Mouse (Mus musculus): ENCODE results near the gene Vmn1r55.

GRCm38 (mm10) chr7:5089853-5090252 lies 59.6 kb downstream of the Vmn1r55 start:
- TF ChIP-seq MYC (IDR thresholded peaks at IDR 0.05; ENCODE audit: low read depth, low read length) (no peak), GABPA (IDR thresholded peaks at IDR 0.05; ENCODE audit: low read depth, low read length) (no peak)
